Mouse (Mus musculus) cerebellum, adult 2 months (tissue): ENCODE measurements around the gene Mlxipl.

Experiments
- CTCF ChIP-seq: fragments of 200-500 bp; IDR thresholded peaks from 2 replicates; pipeline ENCODE4 v1.5.1; 2011; ENCODE audit warnings: low read depth, mild to moderate bottlenecking, control low read depth, low read length, moderate library complexity, borderline replicate concordance; ENCODE audit not compliant: insufficient read depth
- POLR2A ChIP-seq: fragments of 200-500 bp; IDR thresholded peaks from 2 replicates; pipeline ENCODE4 v1.6.1; 2011; ENCODE audit warnings: low read length, control low read depth, borderline replicate concordance; ENCODE audit not compliant: insufficient read depth

DNA sequence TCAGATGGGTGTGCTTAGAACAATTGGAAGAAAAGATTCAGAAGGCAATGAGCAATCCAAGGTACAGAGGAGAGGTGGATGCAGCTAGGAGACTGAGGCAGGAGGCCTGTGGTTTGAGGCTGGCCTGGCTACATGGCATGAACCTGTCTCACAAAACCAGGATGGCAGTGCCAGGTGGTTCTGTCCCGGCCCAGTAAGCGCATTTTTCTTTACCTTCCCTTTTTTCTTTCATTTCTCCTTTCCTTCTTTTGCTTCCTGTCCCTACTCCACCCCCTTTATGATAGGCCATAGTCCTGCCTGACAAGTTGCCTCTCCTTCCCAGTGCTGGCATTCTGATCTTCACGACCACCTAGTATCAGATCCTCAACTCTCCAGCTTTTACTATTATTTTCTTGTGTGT lies 95.3 kb downstream of the Mlxipl start:
- TF ChIP-seq POLR2A (no peak), CTCF (no peak)
